Mouse (Mus musculus) sigmoid colon, adult 10 weeks (tissue): ENCODE data around the gene Arl13b. TPM values are rescaled to one million over a fixed set of nuclear protein-coding genes. Genes with fewer than 3 reads are reported as not detected.

Experiments used
- polyA plus RNA-seq: library from polyadenylated mRNA; stranded (reverse); fragments of 350-450 nt; fragmentation: Illumina TruSeq; extraction: RNeasy Lipid Tissue Mini Kit (QIAGEN cat#74804); gene quantifications from one replicate; pipeline ENCODE4 v1.2.3, GENCODE M21; 2014; ENCODE audit warnings: low read depth, low replicate concordance

Gene Arl13b
- 39.7 TPM for polyA plus RNA-seq

GRCm38 (mm10) chr16:62846498-62847312 lies at the start of gene Arl13b:
Arl13b (minus strand) TSS chr16:62847040.

GRCm38 (mm10) chr16:62854191-62855068 lies 7.6 kb upstream of the Arl13b start, which contains the start of gene Pros1:
Pros1 (plus strand) TSS chr16:62854307.

GRCm38 (mm10) chr16:62814491-62814890 lies 32.3 kb downstream of the Arl13b start, which contains the start of gene Stx19:
Stx19 (plus strand) TSS chr16:62814676.

GRCm38 (mm10) chr16:62786621-62787331 lies 60.1 kb downstream of the Arl13b start, which contains the start of gene Nsun3:
Nsun3 (minus strand) TSS chr16:62786818.

Other genes starting within 250 kb of the Arl13b start
- 38.0 TPM for gene Nsun3, start 60.2 kb downstream of the Arl13b start, polyA plus RNA-seq
- 3.8 TPM for gene Stx19, start 32.4 kb downstream of the Arl13b start, polyA plus RNA-seq
- 52.3 TPM for gene Pros1, start 7.3 kb upstream of the Arl13b start, polyA plus RNA-seq